Mouse (Mus musculus) kidney, postnatal 0 days (tissue): ENCODE measurements around the gene Msi1. TPM values are rescaled to one million over a fixed set of nuclear protein-coding genes. Genes with fewer than 3 reads are reported as not detected.

Source experiments
- ATAC-seq: fragments of 200-750 bp; cut with Nextera tagmentation; replicated peaks from 2 replicates; pipeline ENCODE4 v1.8.0; 2017; ENCODE audit warnings: low read depth, moderate number of reproducible peaks, moderate TSS enrichment, moderate library complexity; ENCODE audit not compliant: low FRiP score
- DNase-seq: peaks from one replicate; pipeline ENCODE4 v3.0.0-alpha.2; 2016; ENCODE audit warnings: low spot score
- H3K27ac ChIP-seq: fragments of 300-500 bp; sonication (generic); 2 replicates; pipeline ENCODE4 v1.5.1; 2014; ENCODE audit warnings: mild to moderate bottlenecking
- H3K27me3 ChIP-seq: fragments of 300-500 bp; sonication (generic); 2 replicates; pipeline ENCODE4 v1.6.1; 2014; ENCODE audit warnings: low read length, mixed read lengths; ENCODE audit not compliant: insufficient read depth
- H3K36me3 ChIP-seq: fragments of 300-500 bp; sonication (generic); 2 replicates; pipeline ENCODE4 v1.6.1; 2014; ENCODE audit warnings: low read length, mixed read lengths; ENCODE audit not compliant: insufficient read depth
- H3K4me1 ChIP-seq: fragments of 300-500 bp; sonication (generic); replicated peaks from 2 replicates; pipeline ENCODE4 v1.6.1; 2014; ENCODE audit warnings: antibody characterized with exemption, low read length, mixed read lengths; ENCODE audit not compliant: insufficient read depth
- H3K4me2 ChIP-seq: fragments of 300-500 bp; sonication (generic); 2 replicates; pipeline ENCODE4 v1.6.1; 2014; ENCODE audit warnings: mild to moderate bottlenecking, low read length, moderate library complexity, mixed read lengths
- H3K4me3 ChIP-seq: fragments of 300-500 bp; sonication (generic); replicated peaks from 2 replicates; pipeline ENCODE4 v1.5.1; 2014; ENCODE audit warnings: low read depth, low read length
- H3K9ac ChIP-seq: fragments of 300-500 bp; sonication (generic); 2 replicates; pipeline ENCODE4 v1.6.1; 2014; ENCODE audit warnings: low read depth, low read length
- H3K9me3 ChIP-seq: fragments of 300-500 bp; sonication (generic); replicated peaks from 2 replicates; pipeline ENCODE4 v1.6.1; 2016; ENCODE audit warnings: low read length, inconsistent platforms, mixed read lengths
- CTCF ChIP-seq: IDR thresholded peaks from 2 replicates; pipeline ENCODE4 v1.5.1; 2016; ENCODE audit warnings: antibody characterized with exemption, low read depth, mild to moderate bottlenecking, moderate library complexity
- WGBS: fragments of 180-500 bp; shearing (Covaris S2); extraction: QIAGEN DNeasy Blood & Tissue Kit; methylation state at CpG from one replicate; pipeline ENCODE4 v1.1.7; 2014; 5-methylcytosine and 5-hydroxymethylcytosine counted together
- polyA plus RNA-seq: library from polyadenylated mRNA; unstranded; fragments of >200 nt; fragmentation: Nextera tagmentation; extraction: Ambion mirVana; gene quantifications from 2 replicates; pipeline ENCODE4 v1.2.1, GENCODE M21; 2015

Msi1 gene
- polyA plus RNA-seq, 1 experiment from 2014 or later: 12.4 TPM

- Histone ChIP-seq H3K36me3 (no peaks in the 10 kb centered on the region), H3K27me3 (0 out of 2 replicates have a peak, but pooled peaks cover 3% of the 10 kb centered on the region), H3K9me3 (no peaks in the 10 kb centered on the region), H3K4me1 (peaks cover 3% of the 10 kb centered on the region; the same call in 1 of the 2 replicates), H3K4me3 (no peak overlapping the region), H3K9ac (no peak overlapping the region), H3K27ac (no peak overlapping the region), H3K4me2 (peak overlapping the region; percentile 96; the same call in 1 of the 2 replicates)
- no peak for DNase-seq
- ATAC-seq: no peak
- 75% methylated on average over 11 of the region's 11 CpGs for WGBS
- no peak for TF ChIP-seq CTCF
Observed at GRCm38 (mm10) chr5:115432395-115432794, 3.0 kb downstream of the Msi1 start.

GRCm38 (mm10) chr5:115433191-115433590, 3.8 kb downstream of the Msi1 start:
- TF ChIP-seq CTCF: no peak
- no peak overlapping the region for H3K4me3 ChIP-seq
- 0 out of 2 replicates have a peak, but pooled peaks cover 3% of the 10 kb centered on the region for H3K27me3 ChIP-seq
- H3K9ac ChIP-seq: no peak overlapping the region
- DNase-seq (no peak), ATAC-seq (no peak)
- no peaks in the 10 kb centered on the region for H3K36me3 ChIP-seq
- no peak overlapping the region for H3K4me2 ChIP-seq
- H3K27ac ChIP-seq: no peak overlapping the region
- H3K4me1 ChIP-seq: peaks cover 3% of the 10 kb centered on the region; the same call in 1 of the 2 replicates
- WGBS: 81% methylated on average over 8 of the region's 8 CpGs
- H3K9me3 ChIP-seq: no peaks in the 10 kb centered on the region

GRCm38 (mm10) chr5:115434280-115434852, 5.0 kb downstream of the Msi1 start:
- Histone ChIP-seq H3K9ac (no peak overlapping the region), H3K36me3 (no peaks in the 10 kb centered on the region), H3K4me2 (no peak overlapping the region), H3K4me1 (peaks cover 3% of the 10 kb centered on the region; the same call in 1 of the 2 replicates), H3K9me3 (no peaks in the 10 kb centered on the region), H3K27me3 (no peaks in the 10 kb centered on the region), H3K27ac (no peak overlapping the region), H3K4me3 (no peak overlapping the region)
- TF ChIP-seq CTCF: no peak
- no peak for DNase-seq
- WGBS: 50% methylated on average over 11 of the region's 11 CpGs
- no peak for ATAC-seq

- Histone ChIP-seq H3K27ac (no peak overlapping the region), H3K36me3 (no peaks in the 10 kb centered on the region), H3K4me3 (no peak overlapping the region), H3K9ac (no peak overlapping the region), H3K4me2 (no peak overlapping the region), H3K4me1 (peaks cover 3% of the 10 kb centered on the region; the same call in 1 of the 2 replicates), H3K9me3 (no peaks in the 10 kb centered on the region), H3K27me3 (no peaks in the 10 kb centered on the region)
- 52% methylated on average over 15 of the region's 15 CpGs for WGBS
- ATAC-seq (no peak), DNase-seq (no peak)
- TF ChIP-seq CTCF: no peak
Observed at GRCm38 (mm10) chr5:115434853-115435754, 5.7 kb downstream of the Msi1 start.

- Histone ChIP-seq H3K9me3 (no peaks in the 10 kb centered on the region), H3K27me3 (no peaks in the 10 kb centered on the region), H3K4me3 (peak overlapping the region; percentile 26; the same call in 1 of the 2 replicates), H3K36me3 (no peaks in the 10 kb centered on the region), H3K9ac (peak overlapping the region; percentile 65), H3K4me2 (peak overlapping the region; percentile 75), H3K27ac (peak overlapping the region; percentile 79), H3K4me1 (peaks cover 3% of the 10 kb centered on the region; the same call in 1 of the 2 replicates)
- 30% methylated on average over 8 of the region's 8 CpGs for WGBS
- no peak for TF ChIP-seq CTCF
- DNase-seq: no peak
- ATAC-seq: no peak
Observed at GRCm38 (mm10) chr5:115435755-115436379, 6.5 kb downstream of the Msi1 start.
